Comparison of ENCODE assay signal across 7 mouse cellular contexts in genomic region chr3:95133680-95134101, GRCm38 (mm10). TPM values are rescaled to one million over a fixed set of nuclear protein-coding genes. Genes with fewer than 3 reads are reported as not detected.
DNase-seq lines count a peak whose midpoint lies in the region; ATAC-seq and TF ChIP-seq lines count a peak whose summit lies in the region.

Gene Scnm1, minus strand, starts transcription at chr3:95134011.
Gene Lysmd1, plus strand, starts transcription at chr3:95134088.

- H3K9me3 ChIP-seq in embryonic facial prominence, embryonic 10.5 days, result no peaks in the 10 kb centered on the region
- no peaks in the 10 kb centered on the region for H3K9me3 ChIP-seq in intestine, postnatal 0 days (ENCODE audit: control insufficient read depth)
- H3K9me3 ChIP-seq in midbrain, embryonic 12.5 days, result no peaks in the 10 kb centered on the region

- H3K9ac ChIP-seq in intestine, postnatal 0 days (ENCODE audit: low read depth, low read length), result peak within 1 kb of the TSS; percentile 75
- H3K9ac ChIP-seq in midbrain, embryonic 12.5 days (replicated peaks), result peak within 1 kb of the TSS; percentile 75

- H3K36me3 ChIP-seq in embryonic facial prominence, embryonic 10.5 days (replicated peaks), result peaks cover 42% of the 10 kb centered on the region
- H3K36me3 ChIP-seq in intestine, postnatal 0 days (ENCODE audit: control insufficient read depth, insufficient read depth), result peaks cover 24% of the 10 kb centered on the region
- peaks cover 20% of the 10 kb centered on the region for H3K36me3 ChIP-seq in midbrain, embryonic 12.5 days
- H3K36me3 ChIP-seq in small intestine, adult 2 months (ENCODE audit: control insufficient read depth, insufficient read depth, low read length), result peaks cover 23% of the 10 kb centered on the region

- WGBS in embryonic facial prominence, embryonic 10.5 days, result 0% methylated on average over 20 of the region's 20 CpGs
- under 1% methylated on average over 20 of the region's 20 CpGs for WGBS in intestine, postnatal 0 days
- WGBS in midbrain, embryonic 12.5 days, result under 1% methylated on average over 20 of the region's 20 CpGs
- under 1% methylated on average over 20 of the region's 20 CpGs for WGBS in small intestine, adult 2 months

- peaks cover 27% of the 10 kb centered on the region for H3K4me1 ChIP-seq in embryonic facial prominence, embryonic 10.5 days
- peaks cover 7% of the 10 kb centered on the region; the same call in 1 of the 2 replicates for H3K4me1 ChIP-seq in intestine, postnatal 0 days (replicated peaks; ENCODE audit: control insufficient read depth, insufficient read depth, low read length)
- H3K4me1 ChIP-seq in midbrain, embryonic 12.5 days, result peaks cover 16% of the 10 kb centered on the region
- peaks cover 5% of the 10 kb centered on the region; the same call in 1 of the 2 replicates for H3K4me1 ChIP-seq in small intestine, adult 2 months (ENCODE audit: control insufficient read depth, insufficient read depth, insufficient read length, low read length)

- peak within 1 kb of the TSS; percentile 86 for H3K4me2 ChIP-seq in intestine, postnatal 0 days (replicated peaks; ENCODE audit: low read depth)
- peak within 1 kb of the TSS; percentile 81 for H3K4me2 ChIP-seq in midbrain, embryonic 12.5 days (replicated peaks)

- no peak for TF ChIP-seq POLR2A in small intestine, adult 2 months (IDR thresholded peaks at IDR 0.05; ENCODE audit: low read depth, low read length)

- no peaks in the 10 kb centered on the region for H3K27me3 ChIP-seq in embryonic facial prominence, embryonic 10.5 days (replicated peaks; ENCODE audit: low read depth, poor library complexity, severe bottlenecking)
- H3K27me3 ChIP-seq in intestine, postnatal 0 days (replicated peaks; ENCODE audit: control insufficient read depth, insufficient read depth, low read length), result no peaks in the 10 kb centered on the region
- no peaks in the 10 kb centered on the region for H3K27me3 ChIP-seq in midbrain, embryonic 12.5 days
- H3K27me3 ChIP-seq in small intestine, adult 2 months (ENCODE audit: control insufficient read depth, insufficient read depth, low read length), result no peaks in the 10 kb centered on the region

- ATAC-seq in intestine, postnatal 0 days, result peak; percentile 91
- ATAC-seq in midbrain, embryonic 12.5 days (ENCODE audit: low FRiP score, low read depth), result peak; percentile 91

- H3K27ac ChIP-seq in embryonic facial prominence, embryonic 10.5 days (replicated peaks), result peak within 1 kb of the TSS; percentile 88
- H3K27ac ChIP-seq in intestine, postnatal 0 days (ENCODE audit: low read depth, low read length), result peak within 1 kb of the TSS; percentile 46; the same call in 1 of the 2 replicates
- peak within 1 kb of the TSS; percentile 63 for H3K27ac ChIP-seq in midbrain, embryonic 12.5 days (replicated peaks)
- H3K27ac ChIP-seq in small intestine, adult 2 months (ENCODE audit: insufficient read depth, low read depth, low read length), result peak within 1 kb of the TSS; percentile 71

- intact Hi-C loops in left cerebral cortex, postnatal 4 days (cut with DNase I), result no loop called here

- peak; percentile 93 for DNase-seq in adrenal gland, postnatal 14 days
- DNase-seq in embryonic facial prominence, embryonic 10.5 days (ENCODE audit: low spot score), result peak; percentile 92
- DNase-seq in gonadal fat pad, adult 2 months (ENCODE audit: low read depth), result peak; percentile 72
- DNase-seq in left cerebral cortex, postnatal 4 days, result peak; percentile 92

- peak; percentile 55 for TF ChIP-seq CTCF in intestine, postnatal 0 days (IDR thresholded peaks at IDR 0.05; ENCODE audit: low read depth)
- peak; percentile 24; the same call in 1 of the 2 replicates for TF ChIP-seq CTCF in small intestine, adult 2 months (IDR thresholded peaks at IDR 0.05; ENCODE audit: extremely low read depth, insufficient read length, insufficient replicate concordance, low read depth, low read length)

- H3K4me3 ChIP-seq in embryonic facial prominence, embryonic 10.5 days, result peak within 1 kb of the TSS; percentile 78
- H3K4me3 ChIP-seq in intestine, postnatal 0 days (ENCODE audit: low read depth, low read length), result peak within 1 kb of the TSS; percentile 72
- H3K4me3 ChIP-seq in midbrain, embryonic 12.5 days, result peak within 1 kb of the TSS; percentile 68
- peak within 1 kb of the TSS; percentile 56 for H3K4me3 ChIP-seq in small intestine, adult 2 months (ENCODE audit: low read depth, low read length)

RNA-seq across cellular contexts. Expression of gene Scnm1, which starts in this region (rescaled TPM):
- 39.8 and 43.6 TPM in 2 replicates for total RNA-seq in adrenal gland, postnatal 14 days (2021)
- 81.0 and 84.4 TPM in 2 replicates for polyA plus RNA-seq in embryonic facial prominence, embryonic 10.5 days (2016; fragmentation: Nextera tagmentation; extraction: Ambion mirVana)
- polyA plus RNA-seq in gonadal fat pad, adult 2 months (2012; rRNA removed), result 36.7 and 37.0 TPM in 2 replicates
- 49.3 and 54.8 TPM in 2 replicates for polyA plus RNA-seq in intestine, postnatal 0 days (2015; fragmentation: Nextera tagmentation; extraction: Ambion mirVana)
- 10 to 100 TPM; 39.9 to 43.2 TPM for total RNA-seq in left cerebral cortex, postnatal 4 days (2021)
- 86.7 and 94.8 TPM in 2 replicates for polyA plus RNA-seq in midbrain, embryonic 12.5 days (2016; fragmentation: Nextera tagmentation; extraction: Ambion mirVana)
- 15.3 and 34.3 TPM in 2 replicates for polyA plus RNA-seq in small intestine, adult 2 months (2012; rRNA removed)

RNA-seq across cellular contexts. Expression of gene Lysmd1, which starts in this region (rescaled TPM):
- 9.0 and 11.3 TPM in 2 replicates for total RNA-seq in adrenal gland, postnatal 14 days (2021)
- polyA plus RNA-seq in embryonic facial prominence, embryonic 10.5 days (2016; fragmentation: Nextera tagmentation; extraction: Ambion mirVana), result 14.0 and 14.5 TPM in 2 replicates
- polyA plus RNA-seq in gonadal fat pad, adult 2 months (2012; rRNA removed), result 8.8 and 9.4 TPM in 2 replicates
- polyA plus RNA-seq in intestine, postnatal 0 days (2015; fragmentation: Nextera tagmentation; extraction: Ambion mirVana), result 7.1 and 7.5 TPM in 2 replicates
- total RNA-seq in left cerebral cortex, postnatal 4 days (2021), result 10 to 100 TPM; 19.8 to 23.0 TPM
- polyA plus RNA-seq in midbrain, embryonic 12.5 days (2016; fragmentation: Nextera tagmentation; extraction: Ambion mirVana), result 22.5 and 24.4 TPM in 2 replicates
- 1.8 and 5.0 TPM in 2 replicates for polyA plus RNA-seq in small intestine, adult 2 months (2012; rRNA removed)

Comparison
In these comparisons a context has a peak if more than half of its experiments do, and no peak if none do; other contexts are left out.
1. Peak in every context shown above with its lines: DNase-seq, ATAC-seq, H3K4me3 ChIP-seq and H3K27ac ChIP-seq.